In the genomic region with DNA sequence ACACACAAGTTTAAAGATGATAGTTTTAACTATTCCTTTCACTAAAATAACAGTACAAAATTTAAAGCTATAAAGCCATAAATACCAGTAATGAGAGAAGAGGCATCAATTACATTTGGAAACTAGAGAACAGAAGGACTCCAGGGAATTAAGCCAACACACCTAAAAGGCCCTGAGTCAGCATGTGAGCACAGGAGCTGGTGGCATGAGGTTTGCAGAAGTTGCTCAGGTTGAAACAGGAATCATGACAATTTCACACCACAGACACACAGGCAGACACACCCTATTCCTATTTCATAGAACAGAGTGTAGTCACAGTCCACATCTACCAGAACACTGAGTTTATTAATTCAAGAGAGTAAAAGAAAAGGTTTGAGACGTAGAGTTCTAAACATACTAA, we compare ENCODE assay signal across 25 mouse cellular contexts. TPM values are rescaled to one million over a fixed set of nuclear protein-coding genes. Genes with fewer than 3 reads are reported as not detected.
A peak's percentile ranks its signal among the peaks of the same experiment; 100 is the strongest.
DNase-seq lines count a peak whose midpoint lies in the region; ATAC-seq and TF ChIP-seq lines count a peak whose summit lies in the region.
"Had no signal": no experiment of that assay in that cellular context is flagged by ENCODE, and none has a peak within 500 bp of the region (broad histone marks: within the 10 kb centered on the region; RNA-seq: fewer than 3 reads in every experiment).

No protein-coding gene starts in this region.

- no peaks in the 10 kb centered on the region; the same call in 1 of the 2 replicates for H3K4me1 ChIP-seq in lung, adult 2 months (ENCODE audit: control insufficient read depth, insufficient read depth, low read length)
- H3K4me1 ChIP-seq in forebrain, postnatal 0 days (ENCODE audit: insufficient read depth), result no peaks in the 10 kb centered on the region
- H3K4me1 ChIP-seq: embryonic facial prominence, embryonic 13.5 days; kidney, embryonic 15.5 days; limb, embryonic 13.5 days had no signal

- no peak overlapping the region for H3K9ac ChIP-seq in forebrain, postnatal 0 days
- H3K9ac ChIP-seq: embryonic facial prominence, embryonic 13.5 days; kidney, embryonic 15.5 days; limb, embryonic 13.5 days; liver, embryonic 12.5 days had no signal

- WGBS in lung, adult 2 months, result 85% methylated on average over 1 of the region's 1 CpGs
- WGBS in forebrain, postnatal 0 days, result 93% methylated on average over 1 of the region's 1 CpGs

- TF ChIP-seq POLR2A in lung, adult 2 months (IDR thresholded peaks at IDR 0.05; ENCODE audit: borderline replicate concordance, extremely low read depth, low read depth, low read length), result no peak

- peak; percentile 36; the same call in 1 of the 2 replicates for ATAC-seq in cerebellum, adult (ENCODE audit: insufficient number of reproducible peaks, low FRiP score, low TSS enrichment)
- ATAC-seq in megakaryocyte, adult 5-6 weeks (ENCODE audit: poor library complexity, severe bottlenecking), result peak; percentile 90
- no peak for ATAC-seq in forebrain, postnatal 0 days
- ATAC-seq: activated CD4-positive, CD25-positive, alpha-beta regulatory T cell, adult 4 months; CD4-positive, CD25-positive, alpha-beta regulatory T cell, adult 4 months; forebrain, embryonic 14.5 days; hindbrain, embryonic 16.5 days; liver, embryonic 12.5 days; midbrain, embryonic 16.5 days had no signal

- H3K4me2 ChIP-seq in forebrain, postnatal 0 days (ENCODE audit: low read depth), result no peak overlapping the region
- H3K4me2 ChIP-seq: embryonic facial prominence, embryonic 13.5 days; kidney, embryonic 15.5 days; limb, embryonic 13.5 days; liver, embryonic 12.5 days had no signal

- no peak overlapping the region for H3K4me3 ChIP-seq in lung, adult 2 months (replicated peaks; ENCODE audit: extremely low read depth, low read depth, low read length)
- no peak overlapping the region for H3K4me3 ChIP-seq in forebrain, postnatal 0 days (ENCODE audit: low read depth, low read length)
- H3K4me3 ChIP-seq: embryonic facial prominence, embryonic 13.5 days; kidney, embryonic 15.5 days; limb, embryonic 13.5 days; liver, embryonic 12.5 days had no signal

- no peak overlapping the region for H3K27ac ChIP-seq in forebrain, postnatal 0 days (ENCODE audit: low read depth, low read length)
- H3K27ac ChIP-seq: embryonic facial prominence, embryonic 13.5 days; kidney, embryonic 15.5 days; limb, embryonic 13.5 days; liver, embryonic 12.5 days had no signal

- no peak for DNase-seq in cerebellum, postnatal 36 days
- DNase-seq in lung, postnatal 36 days, result peak; percentile 24
- DNase-seq in lung, adult 2 months, result no peak
- DNase-seq in forebrain, postnatal 0 days, result no peak
- no peak for DNase-seq in ovary, postnatal 10 days (ENCODE audit: low spot score)
- DNase-seq in adrenal gland, adult 2 months, result no peak
- DNase-seq: adrenal gland, postnatal 10 days; cerebellum, postnatal 10 days; gastrocnemius, postnatal 36 days; kidney, adult 11 months; kidney, postnatal 36 days; lung, adult 18-20 months; lung, postnatal 14 days had no signal

- no peak for TF ChIP-seq CTCF in lung, adult 2 months (IDR thresholded peaks at IDR 0.05; ENCODE audit: insufficient read depth, low read length)
- TF ChIP-seq CTCF in forebrain, postnatal 0 days (IDR thresholded peaks at IDR 0.05; ENCODE audit: low read depth), result no peak

- H3K36me3 ChIP-seq in forebrain, postnatal 0 days (ENCODE audit: insufficient read depth), result no peaks in the 10 kb centered on the region
- H3K36me3 ChIP-seq: embryonic facial prominence, embryonic 13.5 days; kidney, embryonic 15.5 days; liver, embryonic 12.5 days had no signal

- H3K27me3 ChIP-seq in forebrain, postnatal 0 days (ENCODE audit: insufficient read depth, low read length), result no peaks in the 10 kb centered on the region
- H3K27me3 ChIP-seq: embryonic facial prominence, embryonic 13.5 days; kidney, embryonic 15.5 days; limb, embryonic 13.5 days; liver, embryonic 12.5 days had no signal

- no peaks in the 10 kb centered on the region for H3K9me3 ChIP-seq in forebrain, postnatal 0 days (ENCODE audit: low read length)
- H3K9me3 ChIP-seq: embryonic facial prominence, embryonic 13.5 days; G1E; kidney, embryonic 15.5 days; limb, embryonic 13.5 days; liver, embryonic 12.5 days had no signal

RNA-seq across cellular contexts. Expression of gene Abhd12, which starts 30.0 kb away (rescaled TPM):
- polyA plus RNA-seq in lung, adult 2 months (2012; rRNA removed), result 59.1 and 60.0 TPM in 2 replicates
- 37.6 and 51.0 TPM in 2 replicates for total RNA-seq in megakaryocyte, adult 5-6 weeks (2015)
- total RNA-seq in megakaryocyte, adult 5-6 weeks (2017), result 47.4 and 100 TPM in 2 replicates
- total RNA-seq in forebrain, postnatal 0 days (2014; rRNA removed), result 146 and 152 TPM in 2 replicates
- polyA plus RNA-seq in forebrain, postnatal 0 days (2015; fragmentation: Nextera tagmentation; extraction: Ambion mirVana), result 149 and 150 TPM in 2 replicates
- 10 to 100 TPM; 79.2 to 82.0 TPM for total RNA-seq in adrenal gland, adult 2 months (2021)
- 45.5 and 46.9 TPM in 2 replicates for polyA plus RNA-seq in adrenal gland, adult 2 months (2012; rRNA removed)

RNA-seq across cellular contexts. Expression of gene Gins1, which starts 30.7 kb away (rescaled TPM):
- 0.39 and 0.49 TPM in 2 replicates for polyA plus RNA-seq in lung, adult 2 months (2012; rRNA removed)
- 53.1 and 69.5 TPM in 2 replicates for total RNA-seq in megakaryocyte, adult 5-6 weeks (2015)
- total RNA-seq in megakaryocyte, adult 5-6 weeks (2017), result 69.8 and 78.7 TPM in 2 replicates
- total RNA-seq in forebrain, postnatal 0 days (2014; rRNA removed), result 11.2 and 12.8 TPM in 2 replicates
- 15.5 and 17.5 TPM in 2 replicates for polyA plus RNA-seq in forebrain, postnatal 0 days (2015; fragmentation: Nextera tagmentation; extraction: Ambion mirVana)
- total RNA-seq in adrenal gland, adult 2 months (2021), result 1 to 10 TPM; 1.5 to 2.7 TPM
- 0.65 and 0.70 TPM in 2 replicates for polyA plus RNA-seq in adrenal gland, adult 2 months (2012; rRNA removed)
